Mouse (Mus musculus) cerebellum, postnatal 36 days (tissue): Measurements from ENCODE around the gene Cnot6.
A peak's percentile ranks its signal among the peaks of the same experiment; 100 is the strongest.

Source experiments
- DNase-seq, 2 experiments: peaks; one replicate each; pipeline ENCODE4 v3.0.0; 2021 to 2022; ENCODE audit warnings: mixed read lengths in 2 of 2

The Cnot6 gene

DNA sequence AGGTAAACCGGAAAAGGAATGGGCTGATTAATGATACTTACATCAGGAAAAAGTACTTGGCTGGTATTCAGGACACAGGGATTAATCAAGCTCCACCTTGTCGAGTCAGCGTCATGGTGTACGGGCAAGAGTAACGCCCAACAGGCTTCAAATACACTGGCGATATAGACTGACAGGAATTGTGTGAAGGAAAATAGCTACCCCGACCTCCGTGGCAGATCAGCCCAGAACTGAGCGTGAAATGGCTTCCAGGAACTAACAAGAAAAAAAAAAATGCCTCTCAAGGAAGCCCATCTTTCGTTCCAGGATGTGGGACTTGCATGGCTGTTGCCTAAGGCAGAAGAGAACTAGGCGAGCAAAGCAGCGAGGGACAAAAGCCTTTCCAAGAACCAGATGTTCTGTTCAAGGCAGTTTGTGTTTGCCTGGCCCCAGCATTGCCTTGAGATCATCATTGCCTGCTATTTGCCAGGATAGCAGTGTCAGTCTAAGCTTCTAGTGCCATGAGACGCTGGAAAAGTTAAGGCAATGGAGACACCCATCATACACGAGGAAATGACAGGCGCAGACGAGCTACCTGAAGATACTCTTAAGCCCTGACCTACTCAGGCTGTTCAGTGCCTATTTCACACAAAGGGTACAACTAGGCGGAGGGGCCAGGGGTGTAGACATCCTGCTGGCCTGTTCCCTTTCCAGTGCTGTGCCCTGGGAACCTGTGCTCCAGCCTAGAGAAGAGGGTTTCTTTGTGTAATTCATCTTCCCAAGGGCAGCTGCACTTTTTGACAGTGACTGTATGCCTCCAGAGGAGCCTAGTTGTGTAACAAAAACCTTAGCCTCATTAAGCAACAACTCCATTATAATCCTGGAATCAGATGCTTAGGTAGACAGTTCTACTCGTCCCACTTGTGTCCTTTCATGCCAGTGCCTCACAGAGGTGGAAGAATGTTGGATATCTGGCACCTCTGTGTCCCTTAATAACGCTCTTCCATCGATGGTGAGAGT, 1.1 kb upstream of the Cnot6 start:
- peak in 1 of 2 experiments; percentile 33 for DNase-seq

DNA sequence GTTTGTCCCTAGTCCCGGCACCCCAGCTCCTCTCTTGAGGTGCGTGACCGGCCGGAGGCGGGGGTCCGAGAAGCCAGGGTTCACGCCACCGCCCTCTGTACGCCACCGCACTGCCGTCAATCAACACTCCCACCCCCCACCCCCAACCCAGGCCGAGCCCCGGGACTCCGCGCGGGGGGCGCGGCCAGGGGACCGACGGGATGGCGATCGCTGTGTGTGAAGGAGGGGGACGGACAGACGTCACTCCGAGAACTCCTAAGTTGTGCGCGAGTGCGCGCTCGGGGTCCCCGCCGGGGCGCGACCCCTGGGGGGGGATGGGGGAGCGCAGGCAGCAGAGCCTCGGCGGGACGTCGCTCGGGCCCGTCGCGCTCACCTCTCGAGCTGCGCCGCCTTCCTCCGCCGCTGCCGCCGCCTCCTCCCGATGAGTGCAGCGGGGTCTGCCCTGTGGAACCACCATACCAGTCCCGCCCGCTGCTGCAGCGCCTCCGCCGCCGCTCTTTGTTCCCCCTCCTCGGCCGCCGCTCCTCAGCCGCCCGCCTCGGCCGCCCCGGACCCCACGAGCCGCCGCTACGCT, 455 bp downstream of the Cnot6 start:
- DNase-seq: peak; percentile 14 to 21

GRCm38 (mm10) chr11:49710664-49711063, 1.9 kb downstream of the Cnot6 start:
- no peak for DNase-seq

GRCm38 (mm10) chr11:49707834-49708233, 4.7 kb downstream of the Cnot6 start:
- DNase-seq: no peak

DNA sequence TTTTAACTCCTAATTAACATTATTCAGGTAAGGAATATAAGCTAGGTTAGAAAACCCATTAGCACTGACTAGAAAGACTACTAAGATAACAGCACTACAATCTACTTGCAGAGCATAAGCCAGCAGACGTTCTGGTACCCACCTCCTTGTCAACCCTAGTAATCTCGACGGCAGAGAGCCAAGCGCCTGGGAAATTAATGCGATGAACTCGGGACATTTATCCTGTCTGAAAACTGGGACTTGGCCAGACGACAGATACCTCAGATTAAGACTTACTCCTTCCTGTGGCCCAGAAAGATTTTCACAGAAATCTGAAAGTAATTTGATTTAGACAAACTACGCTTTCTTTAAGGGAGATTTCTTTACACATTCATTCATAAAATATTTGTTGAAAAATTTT, 7.7 kb downstream of the Cnot6 start:
- no peak for DNase-seq

DNA sequence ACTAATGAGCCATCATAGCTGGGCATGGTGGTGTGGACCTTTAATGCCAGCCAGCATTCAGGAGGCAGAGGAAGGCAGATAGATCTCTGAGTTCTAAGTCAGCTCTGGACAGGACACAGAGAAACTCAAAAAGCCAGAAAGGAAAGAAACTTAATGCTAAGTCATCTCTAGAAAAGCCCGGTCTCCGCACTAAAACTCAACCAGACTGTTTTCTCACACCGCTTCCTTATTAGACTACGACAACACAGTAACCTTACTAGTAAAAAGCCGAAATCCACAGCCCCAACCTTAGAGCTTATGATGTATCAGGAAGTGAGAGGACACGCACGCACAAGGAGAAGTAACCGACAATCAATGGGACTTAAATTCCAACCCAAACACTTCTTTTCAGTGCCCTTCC, 10.5 kb downstream of the Cnot6 start:
- DNase-seq: no peak

DNA sequence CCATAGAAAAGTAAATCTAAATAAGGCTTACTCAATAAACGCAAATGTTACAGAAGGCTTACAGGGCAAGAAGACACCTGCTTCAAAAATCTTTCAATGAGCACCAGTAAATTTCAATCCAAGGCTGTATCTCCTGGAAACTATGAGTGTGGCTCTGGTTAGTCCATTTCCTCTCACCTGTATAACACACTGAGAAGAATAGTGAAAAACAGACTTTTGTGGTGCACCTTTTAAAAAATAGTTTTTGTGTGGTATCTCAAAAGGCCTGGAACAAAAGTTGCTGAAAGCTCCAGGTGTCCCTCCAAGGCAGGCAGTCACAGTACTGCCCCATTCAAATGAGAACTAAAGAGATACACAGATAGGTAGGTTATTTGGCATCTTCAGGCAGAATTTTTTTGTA, 13.4 kb downstream of the Cnot6 start:
- DNase-seq: no peak

DNA sequence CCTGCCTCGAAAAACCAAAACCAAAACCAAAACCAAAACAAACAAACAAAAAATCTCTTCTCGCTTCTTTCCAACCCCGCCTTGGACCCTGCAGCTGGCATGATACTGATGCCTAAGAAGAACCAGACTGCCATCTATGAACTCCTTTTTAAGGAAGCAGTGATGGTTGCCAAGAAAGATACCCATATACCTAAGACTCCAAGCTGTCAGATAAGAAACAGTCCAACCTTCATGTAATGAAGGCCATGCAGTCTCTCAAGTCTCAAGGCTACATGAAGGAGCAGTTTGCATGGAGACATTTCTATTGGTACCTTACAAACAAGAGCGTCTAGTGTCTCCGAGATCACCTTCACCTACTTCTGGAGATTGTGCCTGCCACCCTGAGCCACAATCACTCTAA, 14.7 kb downstream of the Cnot6 start:
- DNase-seq: no peak

DNA sequence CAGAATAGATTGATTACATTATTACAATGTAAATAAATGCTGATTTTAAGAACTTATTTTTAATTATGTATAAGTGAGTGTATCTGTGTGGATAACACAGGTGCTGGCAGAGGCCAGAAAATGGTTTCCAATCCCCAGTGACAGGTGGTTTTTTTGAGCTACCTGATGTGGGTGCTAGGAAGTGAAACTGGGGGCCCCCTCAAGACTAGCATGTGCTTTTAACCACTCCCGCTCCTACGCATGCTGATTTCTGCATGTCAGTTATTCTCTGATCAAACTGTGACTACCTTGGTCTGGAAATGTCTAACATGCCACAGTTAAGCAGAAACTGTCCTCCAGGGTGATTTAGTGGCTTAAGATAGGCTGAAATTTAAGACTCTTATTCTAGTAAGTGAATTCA, 16.1 kb downstream of the Cnot6 start:
- no peak for DNase-seq

DNA sequence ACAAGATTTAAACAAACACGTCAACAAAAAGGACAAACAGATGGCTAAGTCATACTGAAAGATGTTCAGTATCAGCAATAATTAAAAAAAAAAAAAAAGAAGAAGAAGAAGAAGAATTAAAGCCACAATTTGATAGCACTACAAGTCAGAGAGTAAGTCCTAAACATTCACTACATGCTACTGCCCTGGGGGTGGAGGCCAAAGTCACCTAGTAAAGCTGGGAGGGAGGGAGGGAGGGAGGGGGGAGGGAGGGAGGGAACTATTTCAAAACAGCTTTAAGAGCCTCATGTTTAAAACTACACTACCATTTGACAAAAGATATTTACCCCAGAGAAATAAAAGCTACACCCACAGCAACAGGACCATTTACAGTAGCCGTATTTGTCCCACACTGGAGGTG, 16.8 kb downstream of the Cnot6 start:
- DNase-seq: no peak

GRCm38 (mm10) chr11:49695013-49695412, 17.5 kb downstream of the Cnot6 start:
- no peak for DNase-seq

DNA sequence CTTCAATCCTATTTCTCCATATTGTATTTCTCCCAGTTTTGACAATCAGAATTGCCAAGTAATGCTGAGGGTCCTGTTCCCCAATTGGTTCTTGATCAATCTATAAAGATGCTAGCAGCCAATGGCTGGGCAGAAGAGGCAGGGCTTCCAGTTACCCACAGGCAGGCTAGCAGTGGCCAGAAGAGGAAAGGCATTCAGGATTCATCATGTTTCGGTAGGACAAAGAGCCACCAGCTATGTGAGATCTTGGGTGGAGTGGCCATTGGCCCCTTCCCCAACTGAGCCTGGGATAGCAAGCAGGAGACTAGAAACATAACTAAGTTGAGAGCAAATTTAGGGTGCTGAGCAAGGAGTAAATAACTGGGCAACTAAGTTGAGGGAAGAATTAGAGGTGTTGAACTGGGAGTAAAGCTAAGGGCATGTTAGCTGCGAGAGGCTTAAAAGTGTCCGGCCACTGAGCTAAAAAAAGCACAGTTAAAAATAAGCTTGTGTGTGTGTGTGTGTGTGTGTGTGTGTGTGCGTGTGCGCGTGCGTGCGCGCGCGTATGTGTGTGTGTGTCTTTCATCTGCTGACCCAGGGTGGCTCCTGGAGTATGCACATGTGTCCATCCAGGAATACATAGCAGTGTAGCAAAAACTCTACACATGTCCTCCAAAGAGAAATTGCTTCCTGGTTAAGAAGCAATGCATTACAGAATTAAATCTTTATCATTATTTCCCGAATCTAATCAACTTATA, 28.1 kb downstream of the Cnot6 start:
- DNase-seq: no peak

GRCm38 (mm10) chr11:49673433-49673832, 39.1 kb downstream of the Cnot6 start:
- DNase-seq: no peak

- no peak for DNase-seq
Measured at GRCm38 (mm10) chr11:49665462-49665861, 47.1 kb downstream of the Cnot6 start.

DNA sequence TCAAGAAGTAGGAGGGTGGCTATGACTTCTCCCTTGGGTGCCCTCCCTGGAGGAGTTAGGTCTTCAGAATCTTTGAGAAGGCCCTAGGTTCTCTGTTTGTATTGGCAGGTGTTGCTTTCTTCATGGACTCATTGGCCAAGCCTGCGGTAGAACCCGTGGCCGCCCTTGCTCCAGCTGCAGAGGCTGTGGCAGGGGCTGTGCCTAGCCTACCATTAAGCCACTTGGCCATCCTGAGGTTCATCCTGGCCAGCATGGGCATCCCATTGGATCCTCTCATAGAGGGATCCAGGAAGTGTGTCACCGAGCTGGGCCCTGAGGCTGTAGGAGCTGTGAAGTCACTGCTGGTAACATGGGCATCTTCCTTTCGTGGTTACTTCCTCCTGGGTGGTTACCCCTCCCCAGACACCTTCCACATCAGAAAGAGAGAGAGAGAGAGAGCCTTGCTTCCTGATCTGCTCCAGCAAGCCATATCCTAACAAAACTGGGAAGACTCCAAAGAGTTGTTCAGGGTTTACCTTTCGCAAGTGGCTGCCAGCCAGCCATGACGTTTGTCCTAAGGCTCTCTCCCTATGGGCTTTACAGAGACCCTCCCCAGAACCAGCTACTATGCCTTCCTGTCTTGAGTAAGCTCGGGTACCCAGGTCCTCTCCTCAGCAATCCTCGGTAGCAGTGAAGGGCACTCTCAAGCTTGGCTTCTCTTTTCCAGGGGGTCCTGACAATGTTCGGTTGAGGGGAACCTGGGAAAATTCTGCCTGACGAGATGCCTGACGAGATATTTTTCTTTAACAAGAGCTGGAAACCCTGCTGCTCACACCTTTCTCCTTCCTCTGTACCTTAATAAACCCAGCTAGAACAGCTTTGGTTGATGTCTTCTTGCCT, 48.0 kb downstream of the Cnot6 start:
- no peak for DNase-seq

DNA sequence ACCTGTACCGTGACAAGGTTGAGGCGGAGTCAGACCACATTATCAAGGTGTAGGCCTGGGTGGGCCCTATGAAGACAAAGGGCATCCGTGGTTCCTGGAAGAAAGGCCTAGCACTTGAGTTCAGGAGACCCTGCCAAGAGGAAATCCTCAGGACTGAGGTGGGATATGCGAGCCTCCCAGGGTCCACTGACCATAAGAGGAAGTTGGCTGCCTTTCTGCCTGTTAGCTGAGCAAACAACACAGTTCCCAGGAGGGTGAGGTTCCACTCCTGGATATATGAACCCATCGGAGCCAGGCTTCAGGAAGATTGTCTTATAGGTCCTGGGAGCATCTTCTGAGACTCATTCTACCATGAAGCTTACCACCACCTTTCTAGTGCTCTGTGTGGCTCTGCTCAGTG, 49.2 kb downstream of the Cnot6 start, which contains the start of gene Scgb3a1:
Scgb3a1 (plus strand) TSS at position 301 of the 400 bp plus-strand sequence.
- DNase-seq: no peak

DNA sequence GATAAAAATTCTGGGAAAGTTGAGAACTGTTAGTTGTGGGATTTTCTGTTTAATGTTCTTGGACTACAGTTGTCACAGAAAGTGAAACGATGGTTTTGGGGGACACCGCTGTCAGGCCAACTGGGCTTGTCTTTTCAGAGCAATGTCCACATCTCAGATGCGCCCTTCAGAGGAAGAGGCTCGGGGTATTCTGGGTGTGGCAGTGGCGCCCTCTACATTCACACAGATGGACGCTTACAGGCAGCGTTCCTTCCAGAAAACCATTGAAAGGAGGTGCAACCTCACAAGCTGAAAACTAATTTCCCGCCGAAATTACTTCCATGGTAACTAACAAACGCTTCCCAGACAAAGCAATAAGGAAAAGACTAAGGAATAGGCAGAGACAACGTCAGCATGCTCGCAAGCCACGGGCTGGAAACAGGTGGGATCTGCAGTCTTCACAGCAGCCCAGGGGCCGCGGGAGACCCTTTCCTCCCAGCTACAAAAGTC, 50.2 kb downstream of the Cnot6 start:
- no peak for DNase-seq

GRCm38 (mm10) chr11:49659470-49659799, 53.1 kb downstream of the Cnot6 start:
- DNase-seq: no peak

DNA sequence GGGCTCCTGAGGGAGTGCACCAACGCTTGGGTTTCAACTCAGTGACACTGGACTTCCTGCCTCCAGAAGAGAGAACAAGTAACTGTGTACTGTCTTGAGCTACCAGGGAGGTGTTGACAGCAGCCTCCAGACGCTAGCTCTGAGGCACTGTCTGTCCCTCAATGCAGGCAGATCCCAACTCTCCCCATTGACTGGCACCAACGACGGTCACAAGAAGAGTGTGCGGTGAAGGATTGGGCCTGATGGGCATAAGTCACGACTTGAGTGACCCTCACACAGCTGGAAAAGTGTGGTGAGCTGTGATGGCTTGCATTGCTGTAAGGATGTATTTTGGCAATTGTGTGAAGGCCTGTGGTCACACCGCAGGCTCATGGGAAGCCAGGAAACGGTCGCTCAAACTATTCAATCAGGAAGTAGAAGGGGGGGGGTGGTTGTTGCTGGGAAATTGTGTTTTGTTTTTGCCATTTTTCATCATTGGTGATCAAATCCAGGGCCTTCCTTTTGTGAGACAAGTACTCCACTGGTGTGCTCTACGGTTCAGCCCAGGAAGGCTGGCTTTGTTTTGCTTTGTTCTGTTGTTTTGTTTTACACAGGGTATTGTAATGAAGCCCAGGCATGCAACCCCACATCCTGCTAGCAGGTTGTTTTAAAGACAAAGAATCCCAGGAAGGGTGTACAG, 53.6 kb downstream of the Cnot6 start:
- DNase-seq: no peak

GRCm38 (mm10) chr11:49658065-49658464, 54.5 kb downstream of the Cnot6 start:
- DNase-seq: no peak

GRCm38 (mm10) chr11:49655501-49655900, 57.0 kb downstream of the Cnot6 start:
- no peak for DNase-seq

- no peak for DNase-seq
Measured at GRCm38 (mm10) chr11:49654651-49655050, 57.9 kb downstream of the Cnot6 start.
